Mouse (Mus musculus): ENCODE results near the gene Gpr12. TPM values are rescaled to one million over a fixed set of nuclear protein-coding genes. Genes with fewer than 3 reads are reported as not detected.
"Not testable (repeated sequence)": the region's sequence is repeated elsewhere in the genome, so short reads cannot be mapped to it uniquely, and the experiment has no call there.

Gene Gpr12
- polyA plus RNA-seq, 1 experiment, result not detected

DNA sequence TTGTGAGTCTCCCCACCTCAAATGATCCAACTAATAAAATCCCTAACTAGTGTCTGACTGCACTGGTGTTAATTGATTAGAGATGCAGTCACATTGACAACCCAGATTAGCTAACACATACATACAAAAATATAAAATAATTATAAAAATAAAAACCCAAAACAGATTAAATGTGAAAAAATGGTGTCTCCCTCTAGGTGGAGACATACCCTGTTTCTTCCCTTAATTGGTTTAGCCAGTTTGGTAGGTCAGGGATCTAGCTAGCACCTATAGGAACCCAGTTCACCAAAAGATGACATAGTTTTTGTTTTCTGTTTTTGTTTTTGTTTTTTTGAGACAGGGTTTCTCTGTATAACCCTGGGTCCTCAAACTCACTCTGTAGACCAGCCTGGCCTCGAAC is 20.8 kb downstream of the Gpr12 start:
- WGBS, result 93% methylated on average over 1 of the region's 1 CpGs
- Histone ChIP-seq H3K4me1 (ENCODE audit: control insufficient read depth, insufficient read depth, low read length) (no peaks in the 10 kb centered on the region), H3K4me3 (replicated peaks; ENCODE audit: extremely low read depth, low read depth, low read length) (no peak overlapping the region)
- TF ChIP-seq POLR2A (IDR thresholded peaks at IDR 0.05; ENCODE audit: borderline replicate concordance, extremely low read depth, low read depth, low read length) (no peak), CTCF (IDR thresholded peaks at IDR 0.05; ENCODE audit: insufficient read depth, low read length) (no peak)
- DNase-seq, result no peak

DNA sequence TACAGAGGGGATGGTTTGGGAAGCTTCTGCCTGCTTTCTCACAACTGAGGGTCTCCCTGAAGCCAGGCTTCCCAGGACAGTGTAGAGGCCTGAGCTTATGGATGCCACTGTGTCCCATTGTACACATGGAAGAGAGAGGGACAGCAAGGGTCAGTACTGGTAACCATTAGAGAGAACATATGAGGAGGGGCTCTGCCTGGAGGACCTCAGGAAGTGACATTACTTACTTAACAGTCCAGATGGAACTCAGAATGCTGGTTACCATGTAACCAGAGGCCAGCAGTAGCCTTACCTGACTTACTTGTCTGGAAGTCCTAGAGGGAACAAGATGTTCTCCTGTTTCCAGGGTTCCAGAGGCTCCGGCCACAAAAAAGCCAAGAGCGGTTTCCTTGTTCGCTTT is 29.2 kb downstream of the Gpr12 start, which contains the start of gene Gm3415:
Gene Gm3415, plus strand, starts transcription at position 301 of the 400 bp plus-strand sequence.
- WGBS, result no CpG with 5 or more reads among the region's 3 CpGs
- not testable (repeated sequence) for H3K4me3 ChIP-seq (replicated peaks; ENCODE audit: extremely low read depth, low read depth, low read length); DNase-seq; H3K4me1 ChIP-seq (ENCODE audit: control insufficient read depth, insufficient read depth, low read length)

DNA sequence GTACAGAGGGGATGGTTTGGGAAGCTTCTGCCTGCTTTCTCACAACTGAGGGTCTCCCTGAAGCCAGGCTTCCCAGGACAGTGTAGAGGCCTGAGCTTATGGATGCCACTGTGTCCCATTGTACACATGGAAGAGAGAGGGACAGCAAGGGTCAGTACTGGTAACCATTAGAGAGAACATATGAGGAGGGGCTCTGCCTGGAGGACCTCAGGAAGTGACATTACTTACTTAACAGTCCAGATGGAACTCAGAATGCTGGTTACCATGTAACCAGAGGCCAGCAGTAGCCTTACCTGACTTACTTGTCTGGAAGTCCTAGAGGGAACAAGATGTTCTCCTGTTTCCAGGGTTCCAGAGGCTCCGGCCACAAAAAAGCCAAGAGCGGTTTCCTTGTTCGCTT is 47.7 kb downstream of the Gpr12 start, which contains the start of gene Gm3409:
Gene Gm3409, plus strand, starts transcription at position 301 of the 400 bp plus-strand sequence.
- not testable (repeated sequence) for H3K4me3 ChIP-seq (replicated peaks; ENCODE audit: extremely low read depth, low read depth, low read length); H3K4me1 ChIP-seq (ENCODE audit: control insufficient read depth, insufficient read depth, low read length); DNase-seq
- WGBS, result 100% methylated on average over 3 of the region's 3 CpGs

Other genes with a start within 250 kb of the Gpr12 start
- 8.7 and 9.2 TPM in 2 replicates for gene Wasf3, start 200.3 kb downstream of the Gpr12 start, polyA plus RNA-seq (2012; rRNA removed)
- gene Gm6408, start 103.3 kb downstream of the Gpr12 start, polyA plus RNA-seq (2012; rRNA removed), result not detected in 2 replicates
- gene Gm6370, start 93.9 kb downstream of the Gpr12 start, polyA plus RNA-seq (2012; rRNA removed), result not detected in 2 replicates
- not detected in 2 replicates for gene 4930449I24Rik, start 82.8 kb downstream of the Gpr12 start, polyA plus RNA-seq (2012; rRNA removed)
- not detected in 2 replicates for gene Gm3402, start 71.1 kb downstream of the Gpr12 start, polyA plus RNA-seq (2012; rRNA removed)
- gene Gm3404, start 59.4 kb downstream of the Gpr12 start, polyA plus RNA-seq (2012; rRNA removed), result not detected in 2 replicates
- gene Gm3409, start 47.6 kb downstream of the Gpr12 start, polyA plus RNA-seq (2012; rRNA removed), result not detected in 2 replicates
- not detected in 2 replicates for gene Gm3415, start 29.1 kb downstream of the Gpr12 start, polyA plus RNA-seq (2012; rRNA removed)
- 9.8 and 14.9 TPM in 2 replicates for gene Usp12, start 209.8 kb upstream of the Gpr12 start, polyA plus RNA-seq (2012; rRNA removed)
- gene Rpl21, start 247.7 kb upstream of the Gpr12 start, polyA plus RNA-seq (2012; rRNA removed), result 43.4 and 72.0 TPM in 2 replicates

All from lung, adult 2 months (tissue).